Mouse (Mus musculus) skeletal muscle tissue, adult 2 months (tissue): Measurements from ENCODE around the gene Hoxa3.
A peak's percentile ranks its signal among the peaks of the same experiment; 100 is the strongest.

Experiments used
- DNase-seq: peaks from one replicate; pipeline ENCODE4 v3.0.0-alpha.2; 2012; ENCODE audit warnings: low read depth, low spot score

Gene Hoxa3

GRCm38 (mm10) chr6:52205221-52205620 lies 7.9 kb downstream of the Hoxa3 start:
- DNase-seq = no peak

DNA sequence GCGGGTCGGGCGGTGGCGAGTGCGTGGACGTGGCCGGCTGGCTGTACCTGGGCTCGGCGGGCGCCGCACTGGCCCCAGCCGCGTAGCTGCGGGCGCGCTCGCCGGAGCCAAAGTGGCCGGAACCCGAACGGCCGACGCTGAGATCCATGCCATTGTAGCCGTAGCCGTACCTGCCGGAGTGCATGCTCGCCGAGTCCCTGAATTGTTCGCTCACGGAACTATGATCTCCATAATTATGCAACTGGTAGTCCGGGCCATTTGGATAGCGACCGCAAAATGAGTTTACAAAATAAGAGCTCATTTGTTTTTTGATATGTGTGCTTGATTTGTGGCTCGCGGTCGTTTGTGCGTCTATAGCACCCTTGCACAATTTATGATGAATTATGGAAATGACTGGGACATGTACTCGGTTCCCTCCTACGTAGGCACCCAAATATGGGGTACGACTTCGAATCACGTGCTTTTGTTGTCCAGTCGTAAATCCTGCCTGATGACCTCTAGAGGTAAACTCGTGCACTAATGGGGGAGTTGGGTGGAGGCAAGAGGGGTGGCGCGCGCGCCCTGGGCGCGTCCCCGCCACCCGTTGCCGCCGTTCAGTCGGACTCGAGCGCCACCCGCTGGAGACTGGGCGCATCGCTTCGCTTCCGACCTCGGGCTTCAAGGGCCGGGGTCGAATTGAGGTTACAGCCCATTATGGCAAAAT lies 8.9 kb downstream of the Hoxa3 start, which contains the start of gene Hoxa5:
TSS of gene Hoxa5 (minus strand) at position 538 of the 703 bp plus-strand sequence.
- peak; percentile 84 for DNase-seq

- no peak for DNase-seq
These were observed 9.6 kb downstream of the Hoxa3 start for GRCm38 (mm10) chr6:52203371-52204049.

DNA sequence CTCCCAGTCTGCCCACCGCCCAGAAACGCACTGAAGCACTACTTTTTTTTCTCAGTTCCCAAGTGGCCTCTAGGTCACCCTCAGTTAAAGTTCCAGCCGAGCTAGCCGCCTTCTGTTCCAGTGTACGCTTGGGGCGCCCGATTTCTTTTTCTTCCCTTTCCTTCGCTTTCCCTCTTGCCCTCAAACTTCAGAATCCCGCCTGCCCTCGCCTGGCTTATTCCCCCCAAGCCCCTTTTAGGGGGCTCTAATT lies 10.1 kb downstream of the Hoxa3 start:
- DNase-seq = no peak

- no peak for DNase-seq
These were observed 10.6 kb downstream of the Hoxa3 start for GRCm38 (mm10) chr6:52202362-52203120.

DNA sequence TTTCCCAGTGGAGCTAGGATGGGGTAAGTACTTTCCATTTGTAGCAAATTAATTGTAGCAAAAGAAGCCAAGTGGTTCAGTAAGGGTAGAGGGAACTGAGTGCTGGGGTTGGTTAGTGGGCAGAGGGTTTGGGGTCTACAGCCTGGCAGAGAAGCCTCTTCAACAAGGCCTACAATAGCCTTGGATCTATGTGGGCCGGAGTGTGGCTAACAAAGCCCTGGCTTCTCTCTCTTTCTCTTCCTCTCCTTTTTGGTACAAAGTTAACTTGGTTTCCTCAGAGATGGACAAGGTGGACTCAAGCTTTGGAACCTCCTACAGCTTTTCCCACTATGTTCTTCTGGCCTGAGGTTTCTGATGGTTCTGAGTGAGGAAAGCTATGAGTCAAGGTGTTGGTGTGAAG lies 11.9 kb downstream of the Hoxa3 start:
- no peak for DNase-seq

DNA sequence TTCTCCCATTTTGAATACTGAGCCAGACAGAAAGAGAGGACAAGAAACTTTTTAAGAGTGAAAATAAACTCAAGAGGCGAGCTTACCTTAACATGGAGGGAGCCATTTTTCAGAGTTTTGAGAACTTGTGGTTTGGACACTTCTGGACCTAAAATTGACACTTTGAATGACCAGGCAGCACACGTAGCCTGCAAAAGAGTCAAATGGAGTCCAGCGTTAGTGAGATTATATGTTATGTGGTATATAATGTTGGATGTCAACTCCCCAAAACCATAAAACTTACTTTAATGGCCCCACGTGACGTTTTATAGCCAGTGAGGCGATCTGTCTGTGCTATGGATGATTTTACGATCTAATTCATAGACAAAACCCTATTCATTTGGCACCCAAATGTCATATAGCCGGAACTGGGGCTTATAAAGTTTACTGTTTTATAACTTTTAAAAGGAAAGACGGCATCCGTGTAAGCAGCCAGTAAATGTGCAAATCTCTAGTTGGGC lies 12.3 kb downstream of the Hoxa3 start:
- no peak for DNase-seq

GRCm38 (mm10) chr6:52200073-52200750 lies 12.9 kb downstream of the Hoxa3 start:
- no peak for DNase-seq

- no peak for DNase-seq
These were observed 15.9 kb downstream of the Hoxa3 start for GRCm38 (mm10) chr6:52197271-52197670.

GRCm38 (mm10) chr6:52196811-52197210 lies 16.3 kb downstream of the Hoxa3 start:
- DNase-seq = no peak

GRCm38 (mm10) chr6:52194690-52195089 lies 18.4 kb downstream of the Hoxa3 start:
- DNase-seq = no peak

GRCm38 (mm10) chr6:52191860-52192550 lies 21.1 kb downstream of the Hoxa3 start:
- DNase-seq = peak; percentile 65

DNA sequence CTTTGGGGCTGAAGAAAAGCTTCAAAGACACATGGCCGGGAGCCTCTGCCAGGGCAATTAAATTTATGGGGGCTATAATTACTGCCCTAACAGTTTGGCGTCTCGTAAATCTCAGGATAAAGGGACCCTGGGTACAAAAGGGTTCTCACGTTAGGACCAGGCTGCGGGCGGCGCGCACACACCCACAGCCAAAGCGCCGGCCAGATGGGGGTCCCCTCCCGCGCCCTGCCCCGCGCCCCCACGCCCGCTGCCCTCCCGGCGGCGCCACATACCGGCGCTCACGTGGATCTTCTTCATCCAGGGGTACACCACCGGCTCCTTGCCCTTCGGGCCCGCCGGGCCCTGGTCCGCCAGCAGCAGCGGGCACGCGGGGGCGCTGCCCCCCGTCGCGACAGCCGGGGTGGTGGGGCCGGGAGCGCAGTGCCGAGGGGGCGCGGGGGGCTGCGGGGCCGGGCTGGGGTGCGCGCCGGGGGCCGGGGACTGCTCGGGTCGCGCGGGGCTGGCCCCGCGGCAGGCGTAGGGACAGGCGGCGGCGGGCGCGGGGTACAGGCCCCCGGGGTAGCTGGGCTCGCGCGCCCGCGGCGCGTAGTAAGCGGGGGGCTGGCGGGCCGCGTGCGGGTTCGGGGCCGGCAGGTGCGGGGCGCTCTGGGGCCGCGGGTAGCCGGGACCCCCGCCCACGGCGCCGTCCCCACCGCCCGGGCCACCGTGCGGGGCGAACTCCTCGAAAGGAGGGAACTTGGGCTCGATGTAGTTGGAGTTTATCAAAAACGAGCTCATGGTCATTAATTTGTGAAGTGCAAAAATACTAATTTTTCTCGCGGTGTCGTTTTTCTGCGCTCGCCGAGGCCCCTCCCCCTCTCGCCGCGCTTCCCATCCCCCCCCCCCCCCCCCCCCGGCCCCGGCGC lies 22.0 kb downstream of the Hoxa3 start, which contains the start of gene Hoxa4:
TSS of gene Hoxa4 (minus strand) at position 848 of the 905 bp plus-strand sequence.
- no peak for DNase-seq

GRCm38 (mm10) chr6:52190410-52190809 lies 22.7 kb downstream of the Hoxa3 start:
- DNase-seq = no peak

- no peak for DNase-seq
These were observed 23.2 kb downstream of the Hoxa3 start for GRCm38 (mm10) chr6:52189909-52190308.

DNA sequence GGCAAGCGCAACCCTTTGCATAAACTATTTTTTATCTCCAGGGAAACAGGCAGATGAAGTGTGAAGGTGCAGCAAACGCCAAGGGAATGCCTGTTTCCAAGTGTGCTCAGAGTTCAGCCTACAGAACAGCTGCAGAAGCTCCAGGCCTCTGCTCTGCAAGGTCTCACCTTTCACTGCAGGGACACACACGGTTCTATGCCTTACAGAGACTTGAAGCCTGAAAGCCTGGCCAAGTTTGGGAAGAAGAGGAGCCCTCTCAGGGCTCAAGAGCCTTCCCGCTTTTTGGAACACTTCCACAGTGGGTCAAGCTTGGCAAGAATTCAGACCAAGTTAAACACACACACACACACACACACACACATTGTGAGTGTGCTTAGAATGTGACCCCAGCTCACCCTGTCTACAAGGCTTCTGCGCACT lies 24.0 kb downstream of the Hoxa3 start:
- DNase-seq = peak; percentile 86

- DNase-seq = no peak
These were observed 26.6 kb downstream of the Hoxa3 start for GRCm38 (mm10) chr6:52186500-52186899.

DNA sequence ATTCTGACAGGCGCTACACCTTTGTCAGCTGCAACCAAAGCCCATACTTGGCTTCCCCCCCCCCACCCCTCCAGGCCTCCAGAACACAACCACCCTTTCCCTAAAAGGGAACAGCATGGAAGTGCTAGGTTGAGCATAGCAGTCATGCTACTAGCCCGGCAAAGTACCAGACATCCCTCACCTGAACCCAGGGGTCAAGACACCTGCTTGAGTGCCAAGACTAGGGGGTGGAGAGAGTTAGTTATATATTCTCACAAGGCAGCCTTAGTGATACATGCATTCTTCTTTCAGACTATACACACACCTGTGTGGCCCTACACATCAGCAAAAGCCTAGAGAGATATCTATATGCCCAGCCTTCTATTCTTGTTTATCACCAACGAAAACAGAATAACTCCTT lies 27.3 kb downstream of the Hoxa3 start:
- DNase-seq = no peak

- no peak for DNase-seq
These were observed 27.9 kb downstream of the Hoxa3 start for GRCm38 (mm10) chr6:52185222-52185621.

DNA sequence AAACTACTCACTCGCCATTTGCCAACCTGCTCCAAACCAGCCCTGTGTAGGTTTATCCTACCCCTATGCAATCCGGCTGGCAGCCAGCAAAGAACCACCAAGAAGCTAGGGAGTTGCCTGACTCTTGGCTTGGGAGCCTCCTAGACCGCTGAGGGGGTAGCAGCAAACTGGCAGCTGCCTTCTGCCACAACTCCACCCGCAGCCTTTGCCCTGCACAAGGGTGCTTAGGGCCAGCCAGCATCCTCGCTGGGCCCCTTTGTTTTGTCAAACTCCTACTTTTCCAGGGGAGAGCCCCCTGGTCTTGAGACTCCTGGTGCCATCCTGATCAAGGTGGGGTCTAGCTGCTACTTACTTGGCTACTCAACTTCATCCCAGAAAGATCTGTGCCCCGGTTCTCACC lies 28.5 kb downstream of the Hoxa3 start:
- DNase-seq = no peak
